Mouse (Mus musculus): Measurements from ENCODE around the gene Pced1b.
"Not testable (repeated sequence)": the region's sequence is repeated elsewhere in the genome, so short reads cannot be mapped to it uniquely, and the experiment has no call there.

Gene Pced1b

GRCm38 (mm10) chr15:97343921-97344320, 97.0 kb downstream of the Pced1b start:
- DNase-seq: no peak

GRCm38 (mm10) chr15:97345110-97345509, 98.2 kb downstream of the Pced1b start:
- no peak for DNase-seq

GRCm38 (mm10) chr15:97345917-97346316, 99.0 kb downstream of the Pced1b start:
- DNase-seq: no peak

DNA sequence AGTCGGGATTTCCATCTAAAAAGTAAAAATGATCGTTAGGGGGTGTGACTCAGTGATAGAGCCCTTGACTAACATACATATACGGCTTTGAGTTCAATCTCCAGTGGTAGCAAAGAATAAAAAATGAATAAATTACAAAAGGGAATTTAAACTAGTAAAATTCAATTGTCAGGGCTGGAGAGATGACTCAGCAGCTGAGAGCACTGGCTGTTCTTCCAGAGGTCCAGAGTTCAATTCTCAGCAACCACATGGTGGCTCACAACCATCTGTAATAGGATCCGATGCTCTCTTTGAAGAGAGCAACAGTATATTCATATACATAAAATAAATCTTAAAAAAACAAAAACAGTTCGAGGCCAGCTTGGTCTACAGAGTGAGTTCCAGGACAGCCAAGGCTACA, 99.5 kb downstream of the Pced1b start:
- DNase-seq: no peak

- no peak for DNase-seq
Observed at GRCm38 (mm10) chr15:97346897-97347296, 100.0 kb downstream of the Pced1b start.

DNA sequence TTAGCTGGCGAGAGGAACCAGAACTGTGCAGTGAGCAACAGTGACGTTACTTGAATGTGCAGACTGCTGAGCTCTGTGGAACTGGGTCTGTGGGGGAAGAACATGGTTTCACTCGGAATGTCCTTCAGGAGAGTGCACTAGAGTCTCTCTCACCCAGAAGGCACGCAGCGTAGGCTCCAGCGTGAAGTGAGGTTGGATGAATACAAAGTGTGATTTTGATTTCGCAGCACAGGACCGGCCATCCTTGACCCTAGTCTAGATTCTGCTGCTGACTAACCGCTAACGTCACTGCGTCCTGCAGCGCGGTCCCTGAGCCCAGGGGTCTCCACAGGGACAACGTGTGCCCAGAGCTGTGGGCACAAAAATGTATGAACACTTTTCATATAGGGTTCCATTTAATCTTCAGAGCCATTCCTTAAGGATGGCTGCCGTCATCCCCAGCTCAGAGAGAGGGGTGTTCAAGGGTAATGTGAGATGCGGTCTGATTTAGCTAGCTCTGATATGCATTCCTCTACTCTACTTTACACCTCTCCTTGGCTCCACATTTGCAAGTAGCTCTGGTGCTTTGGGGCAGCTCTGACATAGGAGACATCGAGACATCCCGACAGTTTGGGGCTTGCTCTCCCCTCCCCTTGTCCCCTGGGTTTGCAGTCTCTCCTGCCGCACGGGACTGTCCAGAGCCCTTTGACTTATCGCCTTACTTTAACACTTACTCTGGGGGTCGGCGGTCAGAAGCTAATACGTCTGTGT, 101.8 kb downstream of the Pced1b start:
- DNase-seq: no peak

DNA sequence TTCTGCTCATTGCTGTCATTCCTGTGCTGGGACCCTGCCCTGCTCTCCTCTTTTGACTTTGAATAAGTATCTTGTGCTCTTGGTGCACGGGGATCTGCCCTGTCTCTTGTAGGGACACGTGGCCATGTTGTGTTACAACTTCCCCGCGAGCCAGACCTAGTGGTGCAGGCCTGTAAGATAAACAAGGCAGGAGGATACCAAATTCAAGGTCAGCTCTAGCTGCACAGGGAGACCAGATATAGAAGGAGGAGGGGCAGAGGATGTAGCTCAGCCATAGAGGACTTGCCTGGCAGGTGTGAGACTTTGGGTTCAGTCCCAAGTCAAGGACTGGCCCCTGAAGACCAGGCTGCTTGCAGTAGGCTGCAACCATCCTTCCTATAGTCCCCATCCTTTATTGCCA, 103.6 kb downstream of the Pced1b start:
- no peak for DNase-seq

DNA sequence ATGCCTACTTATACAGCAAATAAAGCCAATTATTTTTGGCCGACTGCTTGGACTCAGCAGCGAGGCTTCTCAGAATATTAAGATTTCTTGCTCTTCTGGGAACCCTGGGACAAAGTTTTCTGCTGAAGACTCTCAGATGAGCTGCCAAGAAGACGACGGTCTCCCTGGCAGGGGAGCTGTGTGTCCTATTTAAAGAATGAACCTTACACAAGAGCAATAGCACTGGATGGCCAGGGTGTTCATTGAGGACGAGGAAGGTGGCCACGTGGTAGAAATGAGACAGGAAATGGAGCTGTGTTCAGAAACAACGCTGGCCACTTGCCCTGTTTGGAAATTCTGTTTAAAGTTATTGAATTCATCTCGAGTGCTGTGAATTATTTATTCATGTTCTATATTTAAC, 104.1 kb downstream of the Pced1b start:
- DNase-seq: no peak

DNA sequence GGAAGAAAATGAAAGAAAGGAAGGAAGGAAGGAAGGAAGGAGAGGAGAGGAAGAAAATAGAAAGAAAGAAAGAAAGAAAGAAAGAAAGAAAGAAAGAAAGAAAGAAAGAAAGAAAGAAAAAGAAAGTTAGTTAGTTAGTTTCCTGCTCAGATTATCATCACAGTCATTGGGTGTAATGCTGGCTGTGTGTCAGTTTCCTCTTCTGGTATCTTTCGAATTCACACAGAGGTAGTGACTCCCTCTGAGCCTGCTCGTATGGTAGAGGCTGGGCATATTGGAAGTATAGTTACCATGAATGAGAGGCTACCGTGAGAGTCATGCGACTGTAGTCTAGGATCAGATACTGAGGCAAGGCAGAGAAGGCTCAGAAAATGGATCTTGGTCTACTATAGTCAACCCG, 104.8 kb downstream of the Pced1b start:
- DNase-seq: no peak

- no peak for DNase-seq
Observed at GRCm38 (mm10) chr15:97355676-97356303, 108.9 kb downstream of the Pced1b start.

DNA sequence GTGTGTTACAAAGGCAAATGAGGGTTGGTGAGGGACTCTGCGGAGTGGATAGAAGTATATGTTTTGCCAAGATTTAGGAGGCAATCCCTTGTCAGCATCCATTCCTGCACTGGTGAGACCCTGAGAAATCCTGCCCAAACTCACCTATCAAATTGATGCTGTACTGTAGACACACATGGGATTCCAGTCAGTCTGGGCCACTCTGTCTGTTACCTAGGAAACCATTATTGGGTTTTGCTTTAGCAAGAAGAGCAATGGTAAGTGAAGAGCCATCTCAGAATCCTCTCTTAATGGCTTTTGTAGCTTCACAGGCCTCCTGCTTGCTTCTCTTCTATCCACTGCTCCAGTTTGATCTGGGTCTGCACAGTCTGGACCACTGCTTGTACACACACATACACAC, 110.1 kb downstream of the Pced1b start:
- no peak for DNase-seq

- DNase-seq: no peak
Observed at GRCm38 (mm10) chr15:97360842-97361770, 114.2 kb downstream of the Pced1b start.

DNA sequence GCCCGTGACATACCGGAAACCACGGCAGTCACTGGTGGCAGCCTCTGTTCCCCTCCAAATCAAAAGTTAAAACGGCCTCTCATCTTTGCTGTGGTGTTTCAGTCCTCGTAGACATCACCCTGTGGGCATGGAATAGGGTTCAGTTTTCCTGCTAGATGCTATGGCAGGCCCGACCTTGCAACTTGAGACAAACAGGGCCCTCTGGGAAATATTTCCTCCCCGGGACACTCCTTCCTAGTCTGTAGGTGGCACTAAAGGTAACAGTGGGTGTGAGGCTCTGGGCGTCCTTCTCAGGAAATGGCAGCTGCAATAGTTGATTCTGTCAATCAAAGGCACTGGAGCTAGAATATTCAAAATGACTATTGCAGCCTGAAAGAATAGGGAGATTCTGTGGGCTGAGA, 114.9 kb downstream of the Pced1b start:
- DNase-seq: no peak

- DNase-seq: not testable (repeated sequence)
Observed at GRCm38 (mm10) chr15:97364271-97364670, 117.4 kb downstream of the Pced1b start.

- DNase-seq: no peak
Observed at GRCm38 (mm10) chr15:97364968-97365367, 118.1 kb downstream of the Pced1b start.

GRCm38 (mm10) chr15:97368035-97368608, 121.2 kb downstream of the Pced1b start:
- no peak for DNase-seq

- DNase-seq: no peak
Observed at GRCm38 (mm10) chr15:97368631-97369030, 121.7 kb downstream of the Pced1b start.

DNA sequence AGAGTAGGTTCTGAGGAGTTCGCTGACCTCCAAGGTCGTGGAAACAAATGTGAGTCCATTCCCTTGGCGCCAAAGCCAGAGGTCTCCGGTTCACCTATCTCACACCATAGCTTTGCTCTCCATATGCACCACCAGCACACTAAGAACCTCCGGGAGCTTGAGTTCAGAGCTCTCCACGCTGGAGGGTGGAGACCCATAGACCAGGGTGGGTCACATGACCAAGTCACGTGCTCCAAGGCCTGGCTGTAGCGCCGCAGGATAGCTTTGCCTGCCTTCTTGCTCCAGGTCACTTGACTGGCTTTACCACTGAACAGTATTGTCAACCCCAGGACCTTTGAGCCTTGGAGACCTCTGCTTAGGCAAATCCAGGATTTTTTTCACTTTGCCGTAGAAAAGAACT, 122.2 kb downstream of the Pced1b start:
- DNase-seq: no peak

DNA sequence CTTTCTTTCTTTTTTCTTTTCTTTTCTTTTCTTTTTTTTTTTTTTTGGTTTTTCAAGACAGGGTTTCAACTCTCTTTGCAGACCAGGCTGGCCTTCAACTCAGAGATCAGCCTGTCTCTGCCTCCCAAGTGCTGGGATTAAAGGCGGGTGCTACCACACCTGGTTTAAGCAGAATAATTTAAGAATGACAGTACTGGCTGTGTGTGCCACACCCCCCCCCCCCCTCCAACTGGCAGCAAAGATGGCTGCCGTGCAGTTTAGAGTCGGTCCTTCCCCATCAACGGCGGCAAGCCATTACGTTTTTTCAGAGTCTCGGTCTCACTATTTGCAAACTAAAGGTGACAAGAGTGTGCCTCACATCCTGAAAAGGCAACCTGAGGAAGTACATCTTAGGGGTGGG, 124.0 kb downstream of the Pced1b start:
- no peak for DNase-seq

DNA sequence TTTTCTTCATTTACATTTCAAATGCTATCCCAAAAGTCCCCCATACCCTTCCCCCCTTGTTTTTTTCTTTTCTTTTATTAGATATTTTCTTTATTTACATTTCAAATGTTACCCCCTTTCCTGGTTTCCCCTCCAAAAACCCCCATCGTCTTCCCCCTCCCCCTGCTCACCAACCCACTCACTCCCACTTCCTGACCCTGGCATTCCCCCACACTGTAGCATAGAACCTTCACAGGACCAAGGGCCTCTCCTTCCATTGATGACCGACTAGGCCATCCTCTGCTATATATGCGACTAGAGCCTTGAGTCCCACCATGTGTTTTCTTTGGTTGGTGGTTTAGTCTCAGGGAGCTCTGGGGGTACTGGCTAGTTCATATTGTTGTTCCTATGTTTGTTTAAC, 125.1 kb downstream of the Pced1b start:
- DNase-seq: not testable (repeated sequence)

GRCm38 (mm10) chr15:97372611-97373131, 125.8 kb downstream of the Pced1b start:
- no peak for DNase-seq

- DNase-seq: no peak
Observed at GRCm38 (mm10) chr15:97373203-97374084, 126.5 kb downstream of the Pced1b start.
